Mouse (Mus musculus) ES-E14 (cell line): ENCODE data around the gene Fcf1. TPM values are rescaled to one million over a fixed set of nuclear protein-coding genes. Genes with fewer than 3 reads are reported as not detected.

Experiments used
- DNase-seq: peaks from one replicate; pipeline ENCODE4 v3.0.0-alpha.2; 2013; ENCODE audit warnings: low read depth, low spot score
- H3K27ac ChIP-seq: 2 replicates; pipeline ENCODE4 v1.5.1; 2012; ENCODE audit warnings: low read depth, mild to moderate bottlenecking, low read length, moderate library complexity, mixed read lengths; ENCODE audit not compliant: poor library complexity, insufficient read depth, severe bottlenecking
- H3K36me3 ChIP-seq: 2 replicates; pipeline ENCODE4 v1.6.1; 2012; ENCODE audit warnings: mild to moderate bottlenecking, low read length, moderate library complexity, mixed read lengths; ENCODE audit not compliant: control insufficient read depth, poor library complexity, insufficient read depth, severe bottlenecking
- H3K4me1 ChIP-seq, 2 experiments: fragments of 150-350 bp in 1 of 2; sonication (generic) in 1 of 2; 2 replicates each; pipeline ENCODE4 v1.6.1; 2012; ENCODE audit warnings: low read length in 2 of 2, mild to moderate bottlenecking in 1 of 2, mixed read lengths in 1 of 2; ENCODE audit not compliant: control insufficient read depth in 2 of 2, insufficient read depth in 2 of 2, poor library complexity in 1 of 2
- H3K4me3 ChIP-seq, 2 experiments: fragments of 150-350 bp in 1 of 2; sonication (generic) in 1 of 2; 2 replicates each; pipeline ENCODE4 v1.5.1; 2012; ENCODE audit warnings: low read length in 2 of 2, low read depth in 1 of 2, mild to moderate bottlenecking in 1 of 2, mixed read lengths in 1 of 2; ENCODE audit not compliant: insufficient read depth in 1 of 2, poor library complexity in 1 of 2, severe bottlenecking in 1 of 2
- H3K9ac ChIP-seq: 2 replicates; pipeline ENCODE4 v1.6.1; 2012; ENCODE audit warnings: low read depth, mild to moderate bottlenecking, low read length, mixed read lengths; ENCODE audit not compliant: poor library complexity, insufficient read depth, severe bottlenecking
- H3K9me3 ChIP-seq: fragments of 150-350 bp; sonication (generic); 2 replicates; pipeline ENCODE4 v1.6.1; 2012; ENCODE audit warnings: low read depth, mild to moderate bottlenecking, low read length; ENCODE audit not compliant: control insufficient read depth, insufficient read depth
- CHD2 ChIP-seq: IDR thresholded peaks from 2 replicates; pipeline ENCODE4 v1.6.1; 2014; ENCODE audit warnings: mild to moderate bottlenecking, low read depth, low read length, inconsistent platforms
- HCFC1 ChIP-seq: IDR thresholded peaks from 2 replicates; pipeline ENCODE4 v1.6.1; 2012; ENCODE audit warnings: low read length, inconsistent platforms, borderline replicate concordance; ENCODE audit not compliant: insufficient read depth
- MAFK ChIP-seq: IDR thresholded peaks from 2 replicates; pipeline ENCODE4 v1.6.1; 2014; ENCODE audit warnings: mild to moderate bottlenecking, low read depth, low read length, inconsistent platforms; ENCODE audit not compliant: insufficient read depth
- ZC3H11A ChIP-seq: IDR thresholded peaks from 2 replicates; pipeline ENCODE4 v1.6.1; 2012; ENCODE audit warnings: low read depth, mild to moderate bottlenecking, inconsistent platforms, low read length, borderline replicate concordance
- ZNF384 ChIP-seq: IDR thresholded peaks from 2 replicates; pipeline ENCODE4 v1.6.1; 2012; ENCODE audit warnings: low read depth, low read length, inconsistent platforms
- in situ Hi-C, 2 experiments: fragments of 600-800 bp; cut with MboI; formaldehyde crosslinking; loops; one replicate each; pipeline ENCODE4 v1.15.1; 2025; ENCODE audit warnings: low sequenced_read_pairs in 2 of 2, inconsistent platforms in 1 of 2; ENCODE audit not compliant: unreplicated experiment in 2 of 2
- total RNA-seq: library from RNA; depleted of rRNA; stranded (reverse); fragments of 300-350 nt; gene quantifications from 2 replicates; pipeline ENCODE4 v1.2.3, GENCODE M21; 2012; rRNA removed

The Fcf1 gene
- total RNA-seq = 156 and 161 TPM in 2 replicates

DNA sequence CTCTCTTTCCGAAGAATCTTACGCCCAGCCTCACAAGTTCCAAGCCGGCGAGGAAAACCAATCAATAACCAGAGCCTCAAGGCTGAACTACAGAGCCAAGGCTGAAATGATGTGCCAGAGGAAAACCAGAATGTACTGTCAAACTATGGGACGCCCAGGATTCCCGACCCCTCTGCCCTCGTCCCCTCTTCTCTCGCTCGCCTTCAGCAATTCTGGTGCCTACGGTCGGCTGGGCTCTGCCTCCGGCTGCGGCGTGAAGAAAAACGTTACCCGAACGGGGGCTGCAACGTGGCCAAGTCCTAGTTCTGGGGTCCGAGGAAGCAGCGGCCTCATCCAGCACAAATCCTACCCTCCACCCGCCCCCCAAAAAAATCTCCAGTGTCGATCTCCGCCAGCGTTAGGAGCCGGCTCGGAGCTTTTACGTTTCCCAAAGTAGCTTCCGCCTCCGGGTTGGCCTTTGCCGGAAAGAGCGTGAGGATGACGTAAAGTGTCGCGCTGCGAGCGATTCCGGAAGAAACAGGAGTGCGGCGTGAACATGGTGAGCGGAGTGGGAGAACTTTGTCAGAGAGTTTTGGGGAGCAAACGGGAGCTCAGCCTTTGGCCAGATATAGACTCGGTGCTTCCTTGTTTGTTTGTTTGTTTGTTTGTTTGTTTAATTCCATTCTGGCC, at the start of gene Fcf1, which contains the start of gene Arel1:
Gene Fcf1 (plus strand): TSS at position 470 of the 669 bp plus-strand sequence.
Gene Arel1 (minus strand): TSS at position 473 of the 669 bp plus-strand sequence.
- Histone ChIP-seq H3K27ac (no peak within 1 kb of the TSS), H3K9me3 (no peaks in the 10 kb centered on the region), H3K9ac (peak within 1 kb of the TSS; percentile 96), H3K36me3 (peaks cover 4% of the 10 kb centered on the region), H3K4me1 (no peaks in the 10 kb centered on the region), H3K4me3 (peak within 1 kb of the TSS; percentile 94)
- TF ChIP-seq HCFC1 (peak; percentile 33; the same call in 1 of the 2 replicates), ZNF384 (no peak)
- in situ Hi-C loops = no loop called here
- DNase-seq = peak; percentile 84

DNA sequence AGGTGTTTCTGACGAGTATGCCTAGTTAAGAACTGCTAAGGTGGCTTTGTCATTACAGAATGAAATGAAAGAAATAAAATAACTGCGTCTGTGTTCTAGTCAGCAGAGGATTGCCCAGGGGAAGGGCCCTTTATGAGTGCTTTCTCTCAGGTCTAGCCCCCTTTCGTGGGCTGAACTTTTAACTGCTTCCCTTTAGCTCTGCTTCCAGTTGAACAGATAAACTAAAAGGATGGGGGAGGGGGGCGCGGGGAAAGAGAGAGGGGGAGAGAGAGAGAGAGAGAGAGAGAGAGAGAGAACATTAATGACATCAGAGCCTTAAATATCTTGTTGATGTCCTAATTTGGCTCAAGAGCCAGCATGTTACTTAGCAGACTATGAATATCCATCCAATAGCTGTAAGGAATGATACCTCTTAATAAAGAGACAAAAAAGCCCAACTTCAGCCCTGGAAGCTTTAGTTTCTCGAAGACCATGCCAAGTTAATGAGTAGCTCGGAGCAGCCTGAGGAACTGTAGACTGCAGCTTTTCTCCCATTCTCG, 48.7 kb upstream of the Fcf1 start:
- DNase-seq = no peak
- in situ Hi-C loops = no loop called here

DNA sequence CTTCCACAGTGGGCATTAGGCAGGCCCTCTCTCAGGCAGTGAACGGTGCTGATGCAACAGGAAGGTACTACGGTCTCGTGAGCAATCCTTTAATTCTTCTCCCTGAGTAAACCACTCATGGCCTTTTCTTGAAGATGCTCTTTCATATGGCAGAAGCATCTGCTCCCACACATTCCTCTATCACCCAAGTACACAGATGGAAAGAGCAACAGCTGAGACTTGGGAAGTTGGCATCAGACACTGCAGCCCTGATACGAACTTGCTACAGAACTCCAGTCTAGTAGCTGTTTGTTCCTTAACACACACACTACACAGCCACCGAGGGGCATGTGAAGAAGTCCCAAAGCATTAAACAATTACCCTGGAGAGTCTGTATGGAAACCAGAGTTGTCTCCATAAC, 46.4 kb upstream of the Fcf1 start:
- H3K27ac ChIP-seq = no peak overlapping the region
- H3K9ac ChIP-seq = no peak overlapping the region
- H3K36me3 ChIP-seq = peaks cover 16% of the 10 kb centered on the region
- no peaks in the 10 kb centered on the region for H3K4me1 ChIP-seq
- TF ChIP-seq ZNF384 (no peak), HCFC1 (no peak)
- DNase-seq = no peak
- H3K9me3 ChIP-seq = no peaks in the 10 kb centered on the region
- in situ Hi-C loops = no loop called here
- H3K4me3 ChIP-seq = no peak overlapping the region

More for the DNA sequence above, 48.7 kb upstream of the Fcf1 start:
- Histone ChIP-seq H3K36me3 (peaks cover 14% of the 10 kb centered on the region), H3K27ac (no peak overlapping the region), H3K4me3 (no peak overlapping the region), H3K9me3 (no peaks in the 10 kb centered on the region), H3K9ac (no peak overlapping the region), H3K4me1 (no peaks in the 10 kb centered on the region)
- no peak for TF ChIP-seq MAFK
- no peak for TF ChIP-seq CHD2
- TF ChIP-seq HCFC1 = no peak
- TF ChIP-seq ZC3H11A = no peak
- TF ChIP-seq ZNF384 = no peak

DNA sequence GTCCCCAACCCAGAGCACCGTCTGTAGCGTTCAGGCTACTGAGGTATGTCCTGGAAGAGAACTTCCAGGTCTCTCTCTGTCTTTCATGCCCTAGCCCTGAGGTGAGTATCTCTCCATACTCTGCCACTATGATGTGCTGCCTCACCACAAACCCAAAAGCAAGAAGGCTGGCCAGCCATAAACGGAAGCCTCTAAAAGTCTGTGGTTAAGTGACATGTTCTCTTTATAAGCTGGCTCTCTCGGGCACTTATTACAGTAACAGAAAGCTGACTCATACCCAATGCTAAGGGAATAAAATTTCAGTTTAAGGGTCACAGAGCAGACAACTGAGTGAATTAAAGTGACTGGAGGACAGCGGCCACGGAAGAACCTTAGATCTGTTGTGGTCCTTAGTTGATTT, 44.2 kb upstream of the Fcf1 start:
- in situ Hi-C loops = no loop called here
- H3K36me3 ChIP-seq = peaks cover 7% of the 10 kb centered on the region; the same call in 1 of the 2 replicates

More for the DNA sequence above, 44.2 kb upstream of the Fcf1 start:
- Histone ChIP-seq H3K9me3 (no peaks in the 10 kb centered on the region), H3K27ac (no peak overlapping the region), H3K9ac (no peak overlapping the region), H3K4me1 (no peaks in the 10 kb centered on the region), H3K4me3 (no peak overlapping the region)
- DNase-seq = no peak
- TF ChIP-seq ZNF384 (no peak), ZC3H11A (no peak), MAFK (no peak), CHD2 (no peak), HCFC1 (no peak)
